Mouse (Mus musculus) heart, postnatal 0 days (tissue): Measurements from ENCODE around the gene Macrod1. TPM values are rescaled to one million over a fixed set of nuclear protein-coding genes. Genes with fewer than 3 reads are reported as not detected.

Source experiments
- ATAC-seq: fragments of 200-750 bp; cut with Nextera tagmentation; 2 replicates; pipeline ENCODE4 v1.8.0; 2017; ENCODE audit warnings: low read depth, moderate number of reproducible peaks, moderate library complexity; ENCODE audit not compliant: insufficient read depth
- DNase-seq: peaks from one replicate; pipeline ENCODE4 v3.0.0-alpha.2; 2016; ENCODE audit warnings: low spot score
- H3K27ac ChIP-seq: fragments of 300-500 bp; sonication (generic); 2 replicates; pipeline ENCODE4 v1.5.1; 2014; ENCODE audit warnings: low read depth, mild to moderate bottlenecking
- H3K27me3 ChIP-seq: fragments of 300-500 bp; sonication (generic); 2 replicates; pipeline ENCODE4 v1.6.1; 2014; ENCODE audit warnings: low read length, mixed read lengths; ENCODE audit not compliant: control insufficient read depth, insufficient read depth
- H3K36me3 ChIP-seq: fragments of 300-500 bp; sonication (generic); replicated peaks from 2 replicates; pipeline ENCODE4 v1.6.1; 2014; ENCODE audit warnings: low read length, mixed read lengths; ENCODE audit not compliant: control insufficient read depth, insufficient read depth
- H3K4me1 ChIP-seq: fragments of 300-500 bp; sonication (generic); 2 replicates; pipeline ENCODE4 v1.6.1; 2014; ENCODE audit warnings: antibody characterized with exemption; ENCODE audit not compliant: control insufficient read depth, insufficient read depth
- H3K4me2 ChIP-seq: fragments of 300-500 bp; sonication (generic); 2 replicates; pipeline ENCODE4 v1.6.1; 2014; ENCODE audit warnings: low read depth, mild to moderate bottlenecking, low read length, moderate library complexity
- H3K4me3 ChIP-seq: fragments of 300-500 bp; sonication (generic); 2 replicates; pipeline ENCODE4 v1.5.1; 2014; ENCODE audit warnings: low read depth, low read length
- H3K9ac ChIP-seq: fragments of 300-500 bp; sonication (generic); replicated peaks from 2 replicates; pipeline ENCODE4 v1.6.1; 2014; ENCODE audit warnings: low read depth, low read length, mixed read lengths
- H3K9me3 ChIP-seq: fragments of 300-500 bp; sonication (generic); replicated peaks from 2 replicates; pipeline ENCODE4 v1.6.1; 2016; ENCODE audit warnings: low read length; ENCODE audit not compliant: control insufficient read depth
- CTCF ChIP-seq: IDR thresholded peaks from 2 replicates; pipeline ENCODE4 v1.5.1; 2016; ENCODE audit warnings: antibody characterized with exemption, control low read depth, low read depth
- EP300 ChIP-seq: IDR thresholded peaks from 2 replicates; pipeline ENCODE4 v1.6.1; 2016; ENCODE audit warnings: antibody characterized with exemption, low read depth
- WGBS: fragments of 180-500 bp; shearing (Covaris S2); extraction: QIAGEN DNeasy Blood & Tissue Kit; methylation state at CpG from one replicate; pipeline ENCODE4 v1.1.7; 2014; 5-methylcytosine and 5-hydroxymethylcytosine counted together
- polyA plus RNA-seq: library from polyadenylated mRNA; unstranded; fragments of >200 nt; fragmentation: Nextera tagmentation; extraction: Ambion mirVana; gene quantifications from 2 replicates; pipeline ENCODE4 v1.2.1, GENCODE M21; 2015
- total RNA-seq: library from RNA; depleted of rRNA; stranded (reverse); fragments of >200 nt; gene quantifications from 2 replicates; pipeline ENCODE4 v1.2.3, GENCODE M21; 2014; ENCODE audit warnings: low replicate concordance

Gene Macrod1
- total and polyA plus RNA-seq, 2 experiments from 2014 or later, result 113 to 122 TPM

DNA sequence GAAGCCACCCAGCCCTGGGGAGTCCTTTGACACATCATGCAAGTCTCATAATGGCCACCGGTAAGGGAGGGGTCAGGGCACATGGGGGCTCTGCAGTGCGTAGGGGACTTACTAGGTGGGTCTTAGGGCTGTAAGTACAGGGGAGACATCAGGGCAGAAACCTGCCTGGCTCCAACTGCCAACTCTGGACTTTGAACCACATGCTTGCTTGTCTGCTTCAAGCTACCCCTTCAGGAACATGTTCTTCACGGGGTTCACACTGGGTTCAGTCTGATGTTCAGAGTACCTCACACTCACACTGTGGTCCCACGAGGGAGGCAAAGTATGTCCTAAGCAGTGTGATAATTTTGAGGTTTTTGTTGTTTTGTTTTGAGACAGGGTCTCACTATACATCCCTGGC, 82.7 kb downstream of the Macrod1 start:
- 79% methylated on average over 4 of the region's 4 CpGs for WGBS
- ATAC-seq (no peak), DNase-seq (no peak)
- H3K9ac ChIP-seq, result no peak overlapping the region
- TF ChIP-seq EP300 (no peak), CTCF (no peak)
- no peaks in the 10 kb centered on the region for H3K36me3 ChIP-seq
- peaks cover 39% of the 10 kb centered on the region for H3K4me1 ChIP-seq
- H3K27me3 ChIP-seq, result 0 out of 2 replicates have a peak, but pooled peaks cover 3% of the 10 kb centered on the region
- H3K9me3 ChIP-seq, result no peaks in the 10 kb centered on the region
- no peak overlapping the region for H3K4me3 ChIP-seq
- no peak overlapping the region for H3K27ac ChIP-seq
- H3K4me2 ChIP-seq, result no peak overlapping the region

DNA sequence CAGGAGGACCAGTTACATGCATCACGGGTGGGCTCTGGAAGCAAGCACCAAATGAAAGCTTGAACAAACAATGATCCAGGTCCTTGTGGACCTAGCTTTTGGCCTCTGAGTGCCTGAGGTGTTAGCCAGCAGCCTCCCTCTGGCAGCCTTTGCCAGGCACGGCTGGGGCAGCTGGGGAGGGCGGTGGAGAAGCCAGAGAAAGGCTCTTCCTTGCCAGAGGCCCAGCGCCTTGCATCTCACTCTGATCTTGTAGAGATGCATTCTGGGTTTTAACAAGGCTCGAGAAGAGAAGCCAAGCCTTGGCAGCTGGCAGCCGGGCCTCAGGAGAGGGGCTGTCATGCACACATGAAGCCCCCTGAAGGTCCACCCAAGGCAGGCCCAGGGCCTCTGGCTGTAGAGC, 83.8 kb downstream of the Macrod1 start:
- Histone ChIP-seq H3K4me3 (no peak overlapping the region), H3K27ac (no peak overlapping the region), H3K27me3 (0 out of 2 replicates have a peak, but pooled peaks cover 3% of the 10 kb centered on the region), H3K9ac (no peak overlapping the region), H3K9me3 (no peaks in the 10 kb centered on the region), H3K4me2 (no peak overlapping the region), H3K4me1 (peaks cover 33% of the 10 kb centered on the region), H3K36me3 (no peaks in the 10 kb centered on the region)
- DNase-seq (no peak), ATAC-seq (no peak)
- TF ChIP-seq EP300, result no peak
- TF ChIP-seq CTCF, result no peak
- WGBS, result 76% methylated on average over 6 of the region's 6 CpGs

DNA sequence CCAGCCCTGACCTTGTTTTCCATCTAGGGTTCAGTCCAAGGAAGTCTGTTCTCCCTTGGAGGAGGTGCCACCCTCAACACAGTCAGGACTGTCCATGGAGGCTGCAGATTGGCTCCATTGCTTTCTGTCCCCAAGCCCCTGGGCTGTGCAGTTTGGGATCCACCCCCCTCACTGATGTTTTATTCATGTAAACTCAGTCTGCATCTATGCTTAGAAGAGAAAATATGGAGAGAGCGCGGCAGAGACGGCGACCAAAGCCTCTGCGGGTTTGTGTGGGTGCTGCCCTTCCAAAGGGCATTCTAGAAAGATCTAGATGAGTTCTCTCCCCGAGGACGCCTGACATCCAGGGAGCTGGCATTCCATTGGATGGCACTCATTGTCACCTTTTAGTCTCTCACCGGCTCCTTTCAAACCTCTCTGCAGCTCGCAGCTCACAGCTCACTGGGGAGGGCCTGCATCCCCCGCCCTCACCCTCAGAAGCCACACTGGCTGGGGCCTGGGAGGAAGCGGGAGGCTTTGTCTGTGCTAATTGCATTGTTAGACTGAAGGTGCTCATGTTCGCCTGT, 84.3 kb downstream of the Macrod1 start:
- ATAC-seq (no peak), DNase-seq (no peak)
- Histone ChIP-seq H3K27me3 (0 out of 2 replicates have a peak, but pooled peaks cover 3% of the 10 kb centered on the region), H3K9ac (no peak overlapping the region), H3K36me3 (no peaks in the 10 kb centered on the region), H3K4me1 (peaks cover 29% of the 10 kb centered on the region), H3K9me3 (no peaks in the 10 kb centered on the region), H3K4me3 (no peak overlapping the region), H3K27ac (no peak overlapping the region), H3K4me2 (no peak overlapping the region)
- TF ChIP-seq EP300 (no peak), CTCF (no peak)
- 51% methylated on average over 12 of the region's 12 CpGs for WGBS

DNA sequence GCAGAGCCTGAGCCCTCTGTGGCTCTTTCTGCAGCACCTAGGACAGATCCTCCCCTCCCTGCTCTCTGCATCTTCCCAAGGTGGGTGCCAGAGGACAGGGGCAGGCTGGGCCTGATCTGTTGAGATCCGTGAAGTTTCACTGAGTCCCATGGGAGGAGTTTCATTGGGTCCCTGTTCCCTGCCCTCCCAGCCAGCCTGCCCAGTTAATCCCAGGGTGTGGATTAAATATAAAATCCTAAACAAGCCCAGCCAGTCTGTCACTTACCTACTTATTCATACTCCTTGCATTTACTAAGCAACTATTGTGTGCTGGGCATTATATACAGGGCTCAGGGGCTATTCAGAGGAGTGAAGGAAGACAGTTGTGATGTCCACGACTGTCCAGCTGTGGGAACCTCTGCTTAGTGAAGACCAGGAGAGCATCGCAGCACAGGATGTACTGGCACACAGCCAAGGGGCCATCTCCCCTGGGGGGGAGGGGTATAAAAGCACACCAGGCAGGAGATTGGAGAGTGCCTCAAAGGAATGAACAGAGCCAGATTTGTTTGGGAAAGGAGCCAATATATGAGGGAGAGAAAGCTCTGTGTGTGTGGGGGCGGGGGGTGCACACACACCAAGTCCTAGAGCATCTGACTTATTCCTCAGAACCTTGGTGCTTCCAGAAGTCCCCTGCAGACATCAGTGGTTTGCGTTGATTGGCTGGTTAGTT, 85.8 kb downstream of the Macrod1 start:
- H3K27ac ChIP-seq, result 0 out of 2 replicates have a peak overlapping the region, but pooled peaks have one; percentile 17
- ATAC-seq (no peak), DNase-seq (no peak)
- no peak for TF ChIP-seq EP300
- no peak for TF ChIP-seq CTCF
- 35% methylated on average over 5 of the region's 5 CpGs for WGBS
- 0 out of 2 replicates have a peak, but pooled peaks cover under 1% of the 10 kb centered on the region for H3K27me3 ChIP-seq
- H3K4me1 ChIP-seq, result peaks cover 26% of the 10 kb centered on the region
- no peak overlapping the region for H3K4me2 ChIP-seq
- no peaks in the 10 kb centered on the region for H3K36me3 ChIP-seq
- H3K4me3 ChIP-seq, result no peak overlapping the region
- H3K9ac ChIP-seq, result no peak overlapping the region
- H3K9me3 ChIP-seq, result no peaks in the 10 kb centered on the region

DNA sequence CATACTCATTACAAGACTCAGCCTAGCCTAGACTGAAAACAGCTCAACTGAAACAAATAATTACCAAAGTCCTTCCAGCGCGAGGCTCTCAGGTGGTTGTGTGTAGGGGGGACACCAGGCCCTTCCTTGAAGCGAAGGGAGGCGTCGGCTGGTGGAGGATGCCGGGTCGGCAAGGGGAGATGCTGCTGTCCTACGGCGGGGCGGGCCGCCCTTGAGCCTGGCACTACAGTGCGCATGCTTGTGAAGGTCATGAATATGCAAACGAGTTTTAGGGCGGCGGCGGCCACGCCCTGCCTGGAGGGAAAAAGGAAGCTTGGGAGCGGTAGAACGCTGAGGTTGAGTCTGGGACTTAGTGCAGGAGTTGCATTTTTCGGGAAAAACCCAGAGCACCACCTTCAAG, 87.2 kb downstream of the Macrod1 start:
- 3% methylated on average over 20 of the region's 20 CpGs for WGBS
- Histone ChIP-seq H3K27me3 (no peaks in the 10 kb centered on the region), H3K27ac (0 out of 2 replicates have a peak overlapping the region, but pooled peaks have one; percentile 8), H3K9ac (peak overlapping the region; percentile 4; the same call in 1 of the 2 replicates), H3K9me3 (no peaks in the 10 kb centered on the region), H3K4me1 (peaks cover 32% of the 10 kb centered on the region), H3K36me3 (no peaks in the 10 kb centered on the region), H3K4me3 (peak overlapping the region; percentile 41), H3K4me2 (peak overlapping the region; percentile 60)
- TF ChIP-seq EP300 (no peak), CTCF (no peak)
- ATAC-seq (peak; percentile 80), DNase-seq (peak; percentile 75)
